Mouse (Mus musculus) embryonic facial prominence, embryonic 12.5 days (tissue): Measurements from ENCODE around the gene Arid5a. TPM values are rescaled to one million over a fixed set of nuclear protein-coding genes. Genes with fewer than 3 reads are reported as not detected.
A peak's percentile ranks its signal among the peaks of the same experiment; 100 is the strongest.

ENCODE experiments used
- ATAC-seq: fragments of 200-750 bp; cut with Nextera tagmentation; 2 replicates; pipeline ENCODE4 v1.8.0; 2017; ENCODE audit not compliant: insufficient number of reproducible peaks, insufficient read depth, low FRiP score, low TSS enrichment
- H3K27ac ChIP-seq: fragments of 300-500 bp; sonication (generic); 2 replicates; pipeline ENCODE4 v1.5.1; 2016; ENCODE audit warnings: mild to moderate bottlenecking
- H3K27me3 ChIP-seq: fragments of 300-500 bp; sonication (generic); 2 replicates; pipeline ENCODE4 v1.6.1; 2016; ENCODE audit warnings: mild to moderate bottlenecking, moderate library complexity
- H3K36me3 ChIP-seq: fragments of 300-500 bp; sonication (generic); 2 replicates; pipeline ENCODE4 v1.6.1; 2016; ENCODE audit warnings: mild to moderate bottlenecking
- H3K4me1 ChIP-seq: fragments of 300-500 bp; sonication (generic); 2 replicates; pipeline ENCODE4 v1.6.1; 2016
- H3K4me2 ChIP-seq: fragments of 300-500 bp; sonication (generic); replicated peaks from 2 replicates; pipeline ENCODE4 v1.6.1; 2016; ENCODE audit warnings: mild to moderate bottlenecking, moderate library complexity
- H3K4me3 ChIP-seq: fragments of 300-500 bp; sonication (generic); 2 replicates; pipeline ENCODE4 v1.5.1; 2016; ENCODE audit warnings: mild to moderate bottlenecking
- H3K9ac ChIP-seq: fragments of 300-500 bp; sonication (generic); 2 replicates; pipeline ENCODE4 v1.6.1; 2016; ENCODE audit warnings: mild to moderate bottlenecking, moderate library complexity
- H3K9me3 ChIP-seq: fragments of 300-500 bp; sonication (generic); 2 replicates; pipeline ENCODE4 v1.6.1; 2016; ENCODE audit warnings: mild to moderate bottlenecking, moderate library complexity
- WGBS: fragments of 180-500 bp; shearing (Covaris S2); methylation state at CpG from one replicate; pipeline ENCODE4 v1.1.7; 2016; 5-methylcytosine and 5-hydroxymethylcytosine counted together
- polyA plus RNA-seq: library from polyadenylated mRNA; unstranded; fragments of >200 nt; fragmentation: Nextera tagmentation; extraction: Ambion mirVana; gene quantifications from 2 replicates; pipeline ENCODE4 v1.2.1, GENCODE M21; 2016

Arid5a gene
- polyA plus RNA-seq, 1 experiment from 2014 or later, result 5.1 TPM

DNA sequence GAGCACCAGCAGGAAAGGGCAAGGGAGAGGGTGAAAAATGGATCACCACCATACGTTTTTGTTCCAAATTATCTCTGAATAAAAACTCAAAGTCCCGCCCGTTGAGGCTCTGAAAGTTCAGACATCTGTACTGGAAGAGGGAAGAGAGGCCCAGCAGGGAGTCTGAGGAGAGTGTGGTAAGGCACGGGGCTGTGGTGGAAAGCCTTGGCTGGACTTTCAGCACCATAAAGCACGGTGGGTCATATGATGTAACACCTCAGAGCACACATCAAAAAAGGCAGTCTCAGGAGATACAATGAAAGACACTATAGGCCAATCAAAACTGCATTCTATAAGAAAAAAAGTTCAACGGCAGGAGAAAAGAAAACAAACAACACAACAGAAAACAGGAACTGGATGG is 24.2 kb downstream of the Arid5a start:
- Histone ChIP-seq H3K4me2 (no peak overlapping the region), H3K9me3 (no peaks in the 10 kb centered on the region), H3K4me3 (no peak overlapping the region), H3K9ac (no peak overlapping the region), H3K4me1 (0 out of 2 replicates have a peak, but pooled peaks cover 3% of the 10 kb centered on the region), H3K27ac (no peak overlapping the region), H3K36me3 (peaks cover 38% of the 10 kb centered on the region), H3K27me3 (no peaks in the 10 kb centered on the region)
- 65% methylated on average over 6 of the region's 6 CpGs for WGBS
- ATAC-seq, result no peak

DNA sequence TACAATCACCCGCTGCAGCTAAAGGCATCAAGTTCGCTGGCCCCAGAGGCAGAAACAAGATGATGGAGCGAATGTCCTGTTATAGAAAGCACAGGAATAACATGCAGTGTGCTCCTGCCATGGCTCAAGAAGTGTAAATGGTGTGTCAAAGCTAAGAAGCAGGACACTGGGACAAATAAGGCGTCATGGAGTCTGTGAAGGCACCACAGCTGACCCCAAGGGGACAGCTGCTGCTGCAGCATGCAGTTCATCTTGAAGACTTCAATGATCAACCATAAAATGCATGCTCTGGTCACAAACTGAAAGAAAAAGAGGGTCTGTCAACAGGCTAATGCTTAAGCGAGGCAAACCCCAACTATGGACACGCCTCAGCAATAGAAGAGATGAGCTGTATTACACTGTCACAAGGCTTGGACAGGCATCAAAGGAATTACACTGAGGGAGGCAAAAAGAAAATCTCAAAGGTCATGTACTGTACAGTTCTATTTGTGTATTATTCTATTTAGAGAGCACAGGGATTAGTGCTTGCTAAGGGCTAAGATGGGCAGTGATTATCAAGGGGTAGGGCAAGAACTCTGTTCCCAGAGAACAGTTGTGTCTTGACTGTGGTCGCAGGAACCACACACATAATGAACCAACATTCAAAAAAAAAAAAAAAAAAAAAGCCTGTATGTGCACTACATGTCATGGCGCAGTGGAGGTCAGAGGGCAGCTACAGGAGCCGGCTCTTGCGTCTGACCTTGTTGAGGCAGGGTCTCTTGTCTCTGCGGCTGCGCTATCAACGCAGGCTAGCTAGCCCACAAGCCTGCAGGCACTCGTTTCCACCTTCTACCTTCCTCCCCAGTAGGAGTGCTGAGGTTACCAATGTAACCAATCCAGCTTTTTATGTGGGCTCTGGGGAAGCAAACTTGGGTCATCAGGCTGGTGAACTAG is 25.7 kb downstream of the Arid5a start:
- H3K9me3 ChIP-seq, result no peaks in the 10 kb centered on the region
- ATAC-seq, result no peak
- no peak overlapping the region for H3K9ac ChIP-seq
- WGBS, result 72% methylated on average over 14 of the region's 14 CpGs
- peaks cover 49% of the 10 kb centered on the region for H3K36me3 ChIP-seq
- no peak overlapping the region for H3K27ac ChIP-seq
- no peaks in the 10 kb centered on the region for H3K27me3 ChIP-seq
- no peak overlapping the region for H3K4me3 ChIP-seq
- 0 out of 2 replicates have a peak, but pooled peaks cover 3% of the 10 kb centered on the region for H3K4me1 ChIP-seq
- no peak overlapping the region for H3K4me2 ChIP-seq

GRCm38 (mm10) chr1:36342547-36342946 is 35.0 kb downstream of the Arid5a start:
- no peaks in the 10 kb centered on the region for H3K27me3 ChIP-seq
- H3K4me3 ChIP-seq, result no peak overlapping the region
- no peak for ATAC-seq
- H3K36me3 ChIP-seq, result peaks cover 99% of the 10 kb centered on the region
- no peaks in the 10 kb centered on the region for H3K9me3 ChIP-seq
- WGBS, result 94% methylated on average over 6 of the region's 6 CpGs
- H3K27ac ChIP-seq, result no peak overlapping the region
- H3K9ac ChIP-seq, result no peak overlapping the region
- H3K4me1 ChIP-seq, result no peaks in the 10 kb centered on the region
- no peak overlapping the region for H3K4me2 ChIP-seq

GRCm38 (mm10) chr1:36352351-36352750 is 44.8 kb downstream of the Arid5a start:
- ATAC-seq, result no peak
- H3K4me2 ChIP-seq, result no peak overlapping the region
- H3K36me3 ChIP-seq, result peaks cover 93% of the 10 kb centered on the region
- no peak overlapping the region for H3K4me3 ChIP-seq
- no peaks in the 10 kb centered on the region for H3K9me3 ChIP-seq
- H3K27ac ChIP-seq, result no peak overlapping the region
- H3K4me1 ChIP-seq, result no peaks in the 10 kb centered on the region
- 94% methylated on average over 4 of the region's 4 CpGs for WGBS
- no peak overlapping the region for H3K9ac ChIP-seq
- no peaks in the 10 kb centered on the region for H3K27me3 ChIP-seq

DNA sequence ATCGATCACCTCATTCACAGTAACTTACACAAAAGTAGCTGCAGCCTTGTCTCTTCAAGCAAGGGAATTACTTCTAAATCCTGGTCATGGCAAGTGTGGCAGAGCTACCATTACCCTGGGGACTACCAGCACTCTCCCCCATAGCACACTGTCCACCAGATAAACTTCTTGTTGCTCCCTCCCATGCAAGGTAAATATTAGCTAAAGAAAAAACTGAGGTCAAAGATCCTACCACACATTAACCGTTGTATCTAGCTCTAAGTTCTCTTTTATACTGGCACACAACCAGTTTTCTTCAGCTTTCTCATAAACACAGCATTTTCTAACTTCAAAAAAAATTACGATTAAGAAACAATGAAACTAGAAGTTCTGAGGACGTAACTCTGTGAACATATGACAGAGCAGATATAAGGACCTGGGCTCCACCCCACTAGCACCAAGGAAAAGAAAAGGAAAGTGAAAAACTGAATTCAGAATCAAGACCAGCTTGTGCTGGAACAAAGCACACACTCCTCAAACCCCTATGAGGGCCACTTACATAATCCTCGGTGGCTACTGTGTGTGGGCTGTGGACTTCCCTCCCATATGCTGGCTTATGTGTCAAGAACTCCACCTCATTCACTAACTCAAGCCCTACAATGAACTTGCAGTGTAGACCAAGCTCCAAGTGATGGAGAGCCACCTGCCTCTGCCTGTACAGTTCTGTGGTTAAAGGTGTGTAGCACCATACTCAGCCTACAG is 49.6 kb downstream of the Arid5a start:
- H3K9me3 ChIP-seq, result no peaks in the 10 kb centered on the region
- ATAC-seq, result no peak
- no peaks in the 10 kb centered on the region for H3K4me1 ChIP-seq
- no peak overlapping the region for H3K4me3 ChIP-seq
- no peak overlapping the region for H3K4me2 ChIP-seq
- H3K9ac ChIP-seq, result no peak overlapping the region
- peaks cover 62% of the 10 kb centered on the region for H3K36me3 ChIP-seq
- no peak overlapping the region for H3K27ac ChIP-seq
- 94% methylated on average over 5 of the region's 5 CpGs for WGBS
- H3K27me3 ChIP-seq, result no peaks in the 10 kb centered on the region

DNA sequence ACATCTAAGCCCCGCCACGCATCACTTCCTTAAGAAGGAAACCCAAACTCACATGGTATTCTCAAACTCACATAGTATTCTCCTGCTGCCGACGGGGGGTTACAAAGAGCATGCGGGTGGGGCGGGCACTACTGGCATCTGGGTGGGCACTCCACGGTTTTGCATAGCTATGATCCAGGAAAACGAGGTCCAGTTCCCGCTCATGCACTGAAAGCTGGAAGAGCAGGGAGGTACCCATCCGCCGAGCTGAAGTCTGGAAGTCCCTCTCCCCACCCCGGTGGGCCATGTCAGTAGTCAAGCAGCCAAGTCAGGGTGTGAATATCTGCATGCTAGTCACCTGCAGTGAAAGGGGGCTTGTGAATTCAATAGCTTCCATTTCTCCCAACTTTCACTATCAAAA is 60.2 kb downstream of the Arid5a start:
- H3K36me3 ChIP-seq, result peaks cover 33% of the 10 kb centered on the region
- peak overlapping the region; percentile 73 for H3K4me2 ChIP-seq
- H3K4me3 ChIP-seq, result peak overlapping the region; percentile 91
- WGBS, result 61% methylated on average over 12 of the region's 12 CpGs
- peak overlapping the region; percentile 96 for H3K9ac ChIP-seq
- no peak for ATAC-seq
- H3K9me3 ChIP-seq, result no peaks in the 10 kb centered on the region
- no peak overlapping the region for H3K27ac ChIP-seq
- H3K27me3 ChIP-seq, result no peaks in the 10 kb centered on the region
- H3K4me1 ChIP-seq, result peaks cover 14% of the 10 kb centered on the region

DNA sequence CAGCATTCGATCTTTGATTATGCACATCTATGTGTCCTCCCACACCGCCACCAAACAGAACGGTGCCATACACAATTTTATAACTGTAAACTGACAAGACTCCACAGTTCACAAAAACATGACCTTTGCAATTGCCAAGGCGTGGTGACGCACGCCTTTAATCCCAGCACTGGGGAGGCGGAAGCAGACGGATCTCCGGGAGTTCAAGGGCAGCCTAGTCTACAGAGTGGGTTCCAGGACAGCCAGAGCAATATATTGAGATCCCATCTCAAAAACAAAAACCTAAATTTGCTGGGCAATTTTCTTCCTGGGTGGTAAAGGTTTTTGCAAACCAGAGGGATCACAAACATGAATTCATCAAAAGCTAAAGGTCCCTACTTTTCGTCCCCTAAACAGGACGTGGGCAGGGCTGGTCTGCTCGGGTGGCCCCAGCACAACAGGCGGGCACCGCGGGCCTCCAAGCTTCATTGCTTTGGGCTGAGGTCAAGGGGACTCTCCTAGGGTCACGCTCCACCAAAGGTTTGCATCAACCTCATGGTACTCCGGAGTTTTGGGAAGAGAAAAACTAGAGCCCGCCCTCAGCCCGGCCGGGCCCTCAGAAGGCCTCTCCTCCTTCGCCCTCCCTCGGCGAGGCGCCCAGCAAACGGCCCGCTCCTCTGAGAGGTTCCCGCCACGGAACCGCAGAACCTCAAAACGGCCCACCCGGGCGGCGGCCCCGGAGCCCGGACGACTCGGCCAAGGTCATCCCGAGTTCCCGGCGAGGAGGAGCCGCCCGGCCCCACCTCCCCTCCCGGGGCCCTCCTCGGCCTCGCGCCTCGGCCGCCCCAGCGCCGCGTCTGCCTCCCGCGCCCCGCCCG is 60.8 kb downstream of the Arid5a start:
- H3K4me3 ChIP-seq, result peak overlapping the region; percentile 91
- peak overlapping the region; percentile 73 for H3K4me2 ChIP-seq
- H3K27ac ChIP-seq, result peak overlapping the region; percentile 86
- H3K36me3 ChIP-seq, result peaks cover 27% of the 10 kb centered on the region
- no peaks in the 10 kb centered on the region for H3K9me3 ChIP-seq
- peaks cover 14% of the 10 kb centered on the region for H3K4me1 ChIP-seq
- peak; percentile 68 for ATAC-seq
- peak overlapping the region; percentile 96 for H3K9ac ChIP-seq
- no peaks in the 10 kb centered on the region for H3K27me3 ChIP-seq
- 6% methylated on average over 43 of the region's 55 CpGs for WGBS

- no peaks in the 10 kb centered on the region for H3K27me3 ChIP-seq
- WGBS, result 4% methylated on average over 61 of the region's 61 CpGs
- peak; percentile 76 for ATAC-seq
Measured at GRCm38 (mm10) chr1:36368969-36369645, 61.6 kb downstream of the Arid5a start, which contains the start of gene Kansl3. Kansl3 (minus strand) TSS chr1:36369181.

DNA sequence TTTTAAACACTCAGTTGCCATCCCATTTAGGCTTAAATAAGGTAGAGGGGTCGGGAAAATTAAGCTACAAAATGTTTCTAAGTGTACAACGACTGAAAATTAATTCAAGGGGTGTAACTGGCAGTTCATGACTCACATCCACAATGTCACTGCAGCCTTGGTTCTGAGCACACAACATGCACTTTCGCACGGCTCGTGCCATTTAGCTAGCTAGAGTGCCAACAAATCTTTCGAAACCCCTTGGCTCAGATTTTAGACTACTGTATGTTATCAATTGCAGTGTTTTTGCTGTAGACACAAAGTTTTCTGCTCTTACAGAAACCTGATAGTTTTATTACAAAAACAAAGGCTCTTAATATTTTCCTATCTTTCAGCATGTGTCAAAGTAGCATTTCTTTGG is 63.4 kb downstream of the Arid5a start:
- Histone ChIP-seq H3K27ac (no peak overlapping the region), H3K36me3 (peaks cover 5% of the 10 kb centered on the region; the same call in 1 of the 2 replicates), H3K27me3 (no peaks in the 10 kb centered on the region), H3K9me3 (no peaks in the 10 kb centered on the region), H3K9ac (no peak overlapping the region), H3K4me2 (no peak overlapping the region), H3K4me3 (no peak overlapping the region), H3K4me1 (peaks cover 14% of the 10 kb centered on the region)
- no peak for ATAC-seq
- WGBS, result 84% methylated on average over 6 of the region's 6 CpGs

More at GRCm38 (mm10) chr1:36368969-36369645, 61.6 kb downstream of the Arid5a start, which contains the start of gene Kansl3:
- peak within 1 kb of the TSS; percentile 91 for H3K4me3 ChIP-seq
- H3K4me1 ChIP-seq, result peaks cover 14% of the 10 kb centered on the region
- no peaks in the 10 kb centered on the region for H3K9me3 ChIP-seq
- peaks cover 20% of the 10 kb centered on the region for H3K36me3 ChIP-seq
- peak within 1 kb of the TSS; percentile 96 for H3K9ac ChIP-seq
- H3K27ac ChIP-seq, result peak within 1 kb of the TSS; percentile 86
- H3K4me2 ChIP-seq, result peak within 1 kb of the TSS; percentile 73

DNA sequence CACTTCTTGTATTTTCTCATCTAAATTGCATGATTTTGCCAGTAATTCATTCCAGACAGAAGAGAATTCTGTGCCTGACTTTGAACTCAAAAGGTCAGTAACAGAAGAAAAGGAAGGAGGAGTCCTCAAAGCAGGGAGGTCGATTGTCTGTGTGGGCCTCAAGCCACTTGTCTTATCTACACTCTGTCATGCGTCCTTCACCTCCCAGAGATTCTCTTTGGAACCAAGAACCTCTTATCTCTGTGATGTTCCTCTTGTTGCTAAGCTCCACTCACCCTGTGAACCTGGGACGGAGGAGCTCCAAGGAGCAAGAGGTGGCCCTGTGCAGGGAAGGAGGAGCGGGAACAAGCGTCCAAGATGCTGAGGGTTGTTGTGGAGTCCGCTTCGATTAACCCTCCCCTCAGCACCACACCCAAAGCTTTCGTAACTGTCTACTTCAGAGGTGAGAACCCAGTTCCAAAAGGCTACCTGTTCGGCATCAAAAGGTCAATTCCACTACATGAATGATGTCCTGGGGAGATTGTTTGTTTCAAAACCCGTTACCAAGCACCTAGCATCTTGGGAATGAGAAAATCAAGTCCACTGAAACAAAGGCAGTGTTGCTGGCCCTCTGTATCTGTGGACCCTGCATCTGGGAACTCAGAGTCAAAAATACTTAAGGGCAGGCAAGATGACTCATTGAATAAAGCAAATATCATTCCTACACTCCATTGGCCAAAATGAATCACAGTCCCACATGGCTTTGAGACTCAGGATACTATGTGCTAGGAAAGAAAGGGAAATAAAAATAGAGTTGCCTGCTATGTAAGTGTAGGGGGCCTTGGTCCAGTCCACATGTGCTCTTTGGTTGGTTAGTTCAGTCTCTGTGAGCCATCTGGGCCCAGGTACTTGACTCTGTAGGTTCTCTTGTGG is 64.7 kb downstream of the Arid5a start, which contains the start of gene Fer1l5:
TSS of gene Fer1l5 (plus strand) at position 358 of the 912 bp plus-strand sequence.
- Histone ChIP-seq H3K4me3 (no peak within 1 kb of the TSS), H3K9ac (no peak within 1 kb of the TSS), H3K27me3 (no peaks in the 10 kb centered on the region), H3K4me2 (no peak within 1 kb of the TSS), H3K4me1 (peaks cover 10% of the 10 kb centered on the region), H3K36me3 (no peaks in the 10 kb centered on the region), H3K27ac (no peak within 1 kb of the TSS), H3K9me3 (no peaks in the 10 kb centered on the region)
- no peak for ATAC-seq
- WGBS, result 78% methylated on average over 10 of the region's 10 CpGs
